Mouse (Mus musculus): Measurements from ENCODE around the gene Ank2. TPM values are rescaled to one million over a fixed set of nuclear protein-coding genes. Genes with fewer than 3 reads are reported as not detected.

The Ank2 gene
- polyA plus RNA-seq, 1 experiment from 2014 or later = 189 TPM

- Histone ChIP-seq H3K4me2 (ENCODE audit: low read length) (no peak overlapping the region), H3K36me3 (ENCODE audit: control insufficient read depth, insufficient read depth, low read length) (no peaks in the 10 kb centered on the region), H3K9me3 (replicated peaks; ENCODE audit: control insufficient read depth, low read length, poor library complexity, severe bottlenecking) (no peaks in the 10 kb centered on the region), H3K4me3 (ENCODE audit: low read depth, low read length) (no peak overlapping the region), H3K9ac (ENCODE audit: low read depth, low read length) (no peak overlapping the region), H3K4me1 (ENCODE audit: control insufficient read depth, insufficient read depth, low read length) (peaks cover 15% of the 10 kb centered on the region), H3K27me3 (ENCODE audit: control insufficient read depth, insufficient read depth, low read depth, low read length) (no peaks in the 10 kb centered on the region), H3K27ac (ENCODE audit: low read length) (no peak overlapping the region)
- 37% methylated on average over 10 of the region's 10 CpGs for WGBS
- ATAC-seq = peak; percentile 46; the same call in 1 of the 2 replicates
Measured at GRCm38 (mm10) chr3:127124375-127124993, 374.7 kb downstream of the Ank2 start.

GRCm38 (mm10) chr3:127123376-127123775 is 375.8 kb downstream of the Ank2 start:
- ATAC-seq = no peak
- no peaks in the 10 kb centered on the region for H3K36me3 ChIP-seq (ENCODE audit: control insufficient read depth, insufficient read depth, low read length)
- H3K9ac ChIP-seq (ENCODE audit: low read depth, low read length) = no peak overlapping the region
- H3K9me3 ChIP-seq (replicated peaks; ENCODE audit: control insufficient read depth, low read length, poor library complexity, severe bottlenecking) = no peaks in the 10 kb centered on the region
- H3K27ac ChIP-seq (ENCODE audit: low read length) = no peak overlapping the region
- no peak overlapping the region for H3K4me2 ChIP-seq (ENCODE audit: low read length)
- H3K27me3 ChIP-seq (ENCODE audit: control insufficient read depth, insufficient read depth, low read depth, low read length) = no peaks in the 10 kb centered on the region
- H3K4me1 ChIP-seq (ENCODE audit: control insufficient read depth, insufficient read depth, low read length) = peaks cover 15% of the 10 kb centered on the region
- no peak overlapping the region for H3K4me3 ChIP-seq (ENCODE audit: low read depth, low read length)
- WGBS = 51% methylated on average over 8 of the region's 8 CpGs

GRCm38 (mm10) chr3:127118777-127119176 is 380.4 kb downstream of the Ank2 start:
- H3K4me2 ChIP-seq (ENCODE audit: low read length) = no peak overlapping the region
- no peak for ATAC-seq
- H3K9ac ChIP-seq (ENCODE audit: low read depth, low read length) = no peak overlapping the region
- H3K36me3 ChIP-seq (ENCODE audit: control insufficient read depth, insufficient read depth, low read length) = no peaks in the 10 kb centered on the region
- H3K4me3 ChIP-seq (ENCODE audit: low read depth, low read length) = no peak overlapping the region
- WGBS = 89% methylated on average over 4 of the region's 4 CpGs
- no peaks in the 10 kb centered on the region for H3K27me3 ChIP-seq (ENCODE audit: control insufficient read depth, insufficient read depth, low read depth, low read length)
- peaks cover 1% of the 10 kb centered on the region; the same call in 1 of the 2 replicates for H3K4me1 ChIP-seq (ENCODE audit: control insufficient read depth, insufficient read depth, low read length)
- H3K27ac ChIP-seq (ENCODE audit: low read length) = no peak overlapping the region
- H3K9me3 ChIP-seq (replicated peaks; ENCODE audit: control insufficient read depth, low read length, poor library complexity, severe bottlenecking) = no peaks in the 10 kb centered on the region

GRCm38 (mm10) chr3:127116226-127116625 is 382.9 kb downstream of the Ank2 start:
- Histone ChIP-seq H3K4me2 (ENCODE audit: low read length) (no peak overlapping the region), H3K9me3 (replicated peaks; ENCODE audit: control insufficient read depth, low read length, poor library complexity, severe bottlenecking) (no peaks in the 10 kb centered on the region), H3K4me1 (ENCODE audit: control insufficient read depth, insufficient read depth, low read length) (no peaks in the 10 kb centered on the region; the same call in 1 of the 2 replicates), H3K4me3 (ENCODE audit: low read depth, low read length) (no peak overlapping the region), H3K27ac (ENCODE audit: low read length) (no peak overlapping the region), H3K36me3 (ENCODE audit: control insufficient read depth, insufficient read depth, low read length) (no peaks in the 10 kb centered on the region), H3K9ac (ENCODE audit: low read depth, low read length) (no peak overlapping the region), H3K27me3 (ENCODE audit: control insufficient read depth, insufficient read depth, low read depth, low read length) (no peaks in the 10 kb centered on the region)
- 76% methylated on average over 6 of the region's 6 CpGs for WGBS
- no peak for ATAC-seq

- Histone ChIP-seq H3K4me1 (ENCODE audit: control insufficient read depth, insufficient read depth, low read length) (peaks cover 2% of the 10 kb centered on the region; the same call in 1 of the 2 replicates), H3K4me2 (ENCODE audit: low read length) (no peak overlapping the region), H3K27me3 (ENCODE audit: control insufficient read depth, insufficient read depth, low read depth, low read length) (no peaks in the 10 kb centered on the region), H3K9ac (ENCODE audit: low read depth, low read length) (no peak overlapping the region), H3K27ac (ENCODE audit: low read length) (no peak overlapping the region), H3K36me3 (ENCODE audit: control insufficient read depth, insufficient read depth, low read length) (no peaks in the 10 kb centered on the region), H3K9me3 (replicated peaks; ENCODE audit: control insufficient read depth, low read length, poor library complexity, severe bottlenecking) (no peaks in the 10 kb centered on the region), H3K4me3 (ENCODE audit: low read depth, low read length) (no peak overlapping the region)
- no peak for ATAC-seq
- WGBS = 81% methylated on average over 7 of the region's 7 CpGs
Measured at GRCm38 (mm10) chr3:127113238-127113637, 385.9 kb downstream of the Ank2 start.

GRCm38 (mm10) chr3:127109413-127109812 is 389.7 kb downstream of the Ank2 start:
- no peaks in the 10 kb centered on the region for H3K9me3 ChIP-seq (replicated peaks; ENCODE audit: control insufficient read depth, low read length, poor library complexity, severe bottlenecking)
- no peak overlapping the region for H3K27ac ChIP-seq (ENCODE audit: low read length)
- H3K4me2 ChIP-seq (ENCODE audit: low read length) = no peak overlapping the region
- 85% methylated on average over 3 of the region's 3 CpGs for WGBS
- no peaks in the 10 kb centered on the region for H3K27me3 ChIP-seq (ENCODE audit: control insufficient read depth, insufficient read depth, low read depth, low read length)
- H3K9ac ChIP-seq (ENCODE audit: low read depth, low read length) = no peak overlapping the region
- no peak overlapping the region for H3K4me3 ChIP-seq (ENCODE audit: low read depth, low read length)
- peaks cover 2% of the 10 kb centered on the region; the same call in 1 of the 2 replicates for H3K4me1 ChIP-seq (ENCODE audit: control insufficient read depth, insufficient read depth, low read length)
- no peaks in the 10 kb centered on the region for H3K36me3 ChIP-seq (ENCODE audit: control insufficient read depth, insufficient read depth, low read length)
- no peak for ATAC-seq

- Histone ChIP-seq H3K27ac (ENCODE audit: low read length) (no peak overlapping the region), H3K27me3 (ENCODE audit: control insufficient read depth, insufficient read depth, low read depth, low read length) (no peaks in the 10 kb centered on the region), H3K4me3 (ENCODE audit: low read depth, low read length) (no peak overlapping the region), H3K4me2 (ENCODE audit: low read length) (no peak overlapping the region), H3K9ac (ENCODE audit: low read depth, low read length) (no peak overlapping the region), H3K36me3 (ENCODE audit: control insufficient read depth, insufficient read depth, low read length) (no peaks in the 10 kb centered on the region), H3K4me1 (ENCODE audit: control insufficient read depth, insufficient read depth, low read length) (peaks cover 2% of the 10 kb centered on the region; the same call in 1 of the 2 replicates), H3K9me3 (replicated peaks; ENCODE audit: control insufficient read depth, low read length, poor library complexity, severe bottlenecking) (no peaks in the 10 kb centered on the region)
- 78% methylated on average over 2 of the region's 2 CpGs for WGBS
- ATAC-seq = no peak
Measured at GRCm38 (mm10) chr3:127108481-127108880, 390.7 kb downstream of the Ank2 start.

- no peak for ATAC-seq
- no peak overlapping the region for H3K27ac ChIP-seq (ENCODE audit: low read length)
- no peaks in the 10 kb centered on the region for H3K9me3 ChIP-seq (replicated peaks; ENCODE audit: control insufficient read depth, low read length, poor library complexity, severe bottlenecking)
- no peak overlapping the region for H3K9ac ChIP-seq (ENCODE audit: low read depth, low read length)
- H3K4me2 ChIP-seq (ENCODE audit: low read length) = no peak overlapping the region
- H3K36me3 ChIP-seq (ENCODE audit: control insufficient read depth, insufficient read depth, low read length) = no peaks in the 10 kb centered on the region
- H3K4me1 ChIP-seq (ENCODE audit: control insufficient read depth, insufficient read depth, low read length) = 0 out of 2 replicates have a peak, but pooled peaks cover 2% of the 10 kb centered on the region
- H3K27me3 ChIP-seq (ENCODE audit: control insufficient read depth, insufficient read depth, low read depth, low read length) = no peaks in the 10 kb centered on the region
- WGBS = 76% methylated on average over 5 of the region's 5 CpGs
- H3K4me3 ChIP-seq (ENCODE audit: low read depth, low read length) = no peak overlapping the region
Measured at GRCm38 (mm10) chr3:127107281-127107680, 391.9 kb downstream of the Ank2 start.

GRCm38 (mm10) chr3:127101326-127101725 is 397.8 kb downstream of the Ank2 start:
- Histone ChIP-seq H3K4me3 (ENCODE audit: low read depth, low read length) (no peak overlapping the region), H3K4me2 (ENCODE audit: low read length) (no peak overlapping the region), H3K9me3 (replicated peaks; ENCODE audit: control insufficient read depth, low read length, poor library complexity, severe bottlenecking) (no peaks in the 10 kb centered on the region), H3K4me1 (ENCODE audit: control insufficient read depth, insufficient read depth, low read length) (no peaks in the 10 kb centered on the region), H3K9ac (ENCODE audit: low read depth, low read length) (no peak overlapping the region), H3K27ac (ENCODE audit: low read length) (no peak overlapping the region), H3K27me3 (ENCODE audit: control insufficient read depth, insufficient read depth, low read depth, low read length) (no peaks in the 10 kb centered on the region), H3K36me3 (ENCODE audit: control insufficient read depth, insufficient read depth, low read length) (no peaks in the 10 kb centered on the region)
- no peak for ATAC-seq
- 100% methylated on average over 1 of the region's 1 CpGs for WGBS
